In genomic region chr7:25855082-25855481, GRCm38 (mm10) we compare ENCODE assay signal across 8 mouse cellular contexts. TPM values are rescaled to one million over a fixed set of nuclear protein-coding genes. Genes with fewer than 3 reads are reported as not detected.
DNase-seq lines count a peak whose midpoint lies in the region; ATAC-seq and TF ChIP-seq lines count a peak whose summit lies in the region.

No protein-coding gene starts in this region.

- H3K4me1 ChIP-seq in bone marrow macrophage, adult 2 months (ENCODE audit: control insufficient read depth, insufficient read depth, low read length), result no peaks in the 10 kb centered on the region
- H3K4me1 ChIP-seq in small intestine, adult 2 months (ENCODE audit: control insufficient read depth, insufficient read depth, insufficient read length, low read length), result no peaks in the 10 kb centered on the region

- no peaks in the 10 kb centered on the region for H3K27me3 ChIP-seq in small intestine, adult 2 months (ENCODE audit: control insufficient read depth, insufficient read depth, low read length)

- H3K36me3 ChIP-seq in small intestine, adult 2 months (ENCODE audit: control insufficient read depth, insufficient read depth, low read length), result no peaks in the 10 kb centered on the region

- TF ChIP-seq POLR2A in bone marrow macrophage, adult 2 months (IDR thresholded peaks at IDR 0.05; ENCODE audit: borderline replicate concordance, low read depth, low read length), result no peak
- no peak for TF ChIP-seq POLR2A in small intestine, adult 2 months (IDR thresholded peaks at IDR 0.05; ENCODE audit: low read depth, low read length)

- peak; percentile 52; the same call in 1 of the 2 replicates for TF ChIP-seq CTCF in bone marrow macrophage, adult 2 months (IDR thresholded peaks at IDR 0.05; ENCODE audit: low read depth, low read length)
- TF ChIP-seq CTCF in small intestine, adult 2 months (IDR thresholded peaks at IDR 0.05; ENCODE audit: extremely low read depth, insufficient read length, insufficient replicate concordance, low read depth, low read length), result peak; percentile 74; the same call in 1 of the 2 replicates

- 26% methylated on average over 8 of the region's 8 CpGs for WGBS in small intestine, adult 2 months

- ATAC-seq in CD4-positive, CD25-positive, alpha-beta regulatory T cell, adult 4 months, result peak; percentile 84

- H3K4me3 ChIP-seq in bone marrow macrophage, adult 2 months (ENCODE audit: insufficient read depth, low read length), result no peak overlapping the region
- H3K4me3 ChIP-seq in small intestine, adult 2 months (ENCODE audit: low read depth, low read length), result no peak overlapping the region

- intact Hi-C loops in gastrocnemius, postnatal 14 days (cut with DNase I; ENCODE audit: low total_unique reads), result no loop called here

- H3K27ac ChIP-seq in bone marrow macrophage, adult 2 months (ENCODE audit: insufficient read depth, low read depth, low read length), result no peak overlapping the region
- H3K27ac ChIP-seq in small intestine, adult 2 months (ENCODE audit: insufficient read depth, low read depth, low read length), result no peak overlapping the region

- DNase-seq in 416B (ENCODE audit: low read depth), result peak; percentile 76
- DNase-seq in gastrocnemius, postnatal 14 days, result peak; percentile 46
- DNase-seq in layer of hippocampus, adult 11-12 months (ENCODE audit: low spot score), result peak; percentile 53
- DNase-seq in lung, postnatal 14 days, result peak; percentile 81
- no peak for DNase-seq in MN1 (ENCODE audit: low spot score)

RNA-seq across cellular contexts. Expression of gene Cyp2s1, which starts 38.4 kb away (rescaled TPM):
- polyA plus RNA-seq in CD4-positive, CD25-positive, alpha-beta regulatory T cell, adult 4 months (2017; shearing (Covaris generic)), result 1 to 10 TPM; 2.1 to 3.0 TPM
- 0.34 TPM in 1 of 2 replicates, not detected in the other for polyA plus RNA-seq in bone marrow macrophage, adult 2 months (2012; ENCODE audit: insufficient read depth, insufficient read length, missing spikeins)
- under 1 TPM; 0.16 to 0.43 TPM for total RNA-seq in gastrocnemius, postnatal 14 days (2021)
- 65.6 and 74.2 TPM in 2 replicates for polyA plus RNA-seq in small intestine, adult 2 months (2012; rRNA removed)

RNA-seq across cellular contexts. Expression of gene Cyp2b10, which starts 42.3 kb away (rescaled TPM):
- polyA plus RNA-seq in CD4-positive, CD25-positive, alpha-beta regulatory T cell, adult 4 months (2017; shearing (Covaris generic)), result not detected
- not detected in 2 replicates for polyA plus RNA-seq in bone marrow macrophage, adult 2 months (2012; ENCODE audit: insufficient read depth, insufficient read length, missing spikeins)
- not detected for total RNA-seq in gastrocnemius, postnatal 14 days (2021)
- 40.2 and 48.9 TPM in 2 replicates for polyA plus RNA-seq in small intestine, adult 2 months (2012; rRNA removed)

Comparison
In these comparisons a context has a peak if more than half of its experiments do, and no peak if none do; other contexts are left out.
1. RNA of gene Cyp2s1, which starts 38.4 kb away (polyA plus RNA-seq): 65.6 to 74.2 TPM in small intestine, adult 2 months; 2.1 to 3.0 TPM in CD4-positive, CD25-positive, alpha-beta regulatory T cell, adult 4 months and 0.34 TPM in bone marrow macrophage, adult 2 months; every median in the first group is over 10 times any median in the second.
2. RNA of gene Cyp2b10, which starts 42.3 kb away (polyA plus RNA-seq): 40.2 to 48.9 TPM in small intestine, adult 2 months; not detected in CD4-positive, CD25-positive, alpha-beta regulatory T cell, adult 4 months and not detected in bone marrow macrophage, adult 2 months; every median in the first group is over 10 times any median in the second.